Mouse (Mus musculus): ENCODE data around the gene Cd300a. TPM values are rescaled to one million over a fixed set of nuclear protein-coding genes. Genes with fewer than 3 reads are reported as not detected.

Gene Cd300a
- polyA plus RNA-seq, 1 experiment from 2014 or later, result 1.0 TPM

GRCm38 (mm10) chr11:114851269-114851607 is 38.6 kb upstream of the Cd300a start:
- Histone ChIP-seq H3K9me3 (ENCODE audit: control insufficient read depth, low read length) (no peaks in the 10 kb centered on the region), H3K4me3 (ENCODE audit: low read depth, low read length) (peak overlapping the region; percentile 58), H3K27ac (ENCODE audit: low read depth, low read length) (peak overlapping the region; percentile 39; the same call in 1 of the 2 replicates), H3K36me3 (ENCODE audit: control insufficient read depth, insufficient read depth, low read length) (no peaks in the 10 kb centered on the region), H3K4me2 (replicated peaks; ENCODE audit: low read depth, low read length) (peak overlapping the region; percentile 96), H3K27me3 (ENCODE audit: control insufficient read depth, insufficient read depth, low read length) (peaks cover 46% of the 10 kb centered on the region), H3K4me1 (replicated peaks; ENCODE audit: control insufficient read depth, insufficient read depth, low read length) (peaks cover 15% of the 10 kb centered on the region), H3K9ac (ENCODE audit: low read depth, low read length) (peak overlapping the region; percentile 34)
- 1% methylated on average over 27 of the region's 27 CpGs for WGBS
- ATAC-seq (ENCODE audit: low FRiP score), result peak; percentile 27; the same call in 1 of the 2 replicates
- no peak for DNase-seq (ENCODE audit: low spot score)

- ATAC-seq (ENCODE audit: low FRiP score) (peak; percentile 67), DNase-seq (ENCODE audit: low spot score) (peak; percentile 75)
- Histone ChIP-seq H3K27ac (ENCODE audit: low read depth, low read length) (peak overlapping the region; percentile 30; the same call in 1 of the 2 replicates), H3K36me3 (ENCODE audit: control insufficient read depth, insufficient read depth, low read length) (no peaks in the 10 kb centered on the region), H3K9ac (ENCODE audit: low read depth, low read length) (peak overlapping the region; percentile 34), H3K4me2 (replicated peaks; ENCODE audit: low read depth, low read length) (peak overlapping the region; percentile 96), H3K4me1 (replicated peaks; ENCODE audit: control insufficient read depth, insufficient read depth, low read length) (peaks cover 15% of the 10 kb centered on the region), H3K27me3 (ENCODE audit: control insufficient read depth, insufficient read depth, low read length) (peaks cover 46% of the 10 kb centered on the region), H3K4me3 (ENCODE audit: low read depth, low read length) (peak overlapping the region; percentile 58), H3K9me3 (ENCODE audit: control insufficient read depth, low read length) (no peaks in the 10 kb centered on the region)
- WGBS, result under 1% methylated on average over 52 of the region's 65 CpGs
Observed at GRCm38 (mm10) chr11:114851608-114852310, 38.1 kb upstream of the Cd300a start.

GRCm38 (mm10) chr11:114852311-114853173 is 37.3 kb upstream of the Cd300a start:
- Histone ChIP-seq H3K4me2 (replicated peaks; ENCODE audit: low read depth, low read length) (peak overlapping the region; percentile 96), H3K9ac (ENCODE audit: low read depth, low read length) (peak overlapping the region; percentile 40), H3K4me1 (replicated peaks; ENCODE audit: control insufficient read depth, insufficient read depth, low read length) (peaks cover 15% of the 10 kb centered on the region), H3K27me3 (ENCODE audit: control insufficient read depth, insufficient read depth, low read length) (peaks cover 46% of the 10 kb centered on the region), H3K9me3 (ENCODE audit: control insufficient read depth, low read length) (no peaks in the 10 kb centered on the region), H3K27ac (ENCODE audit: low read depth, low read length) (peak overlapping the region; percentile 30; the same call in 1 of the 2 replicates), H3K36me3 (ENCODE audit: control insufficient read depth, insufficient read depth, low read length) (no peaks in the 10 kb centered on the region), H3K4me3 (ENCODE audit: low read depth, low read length) (peak overlapping the region; percentile 58)
- ATAC-seq (ENCODE audit: low FRiP score) (0 out of 2 replicates have a peak, but pooled peaks have one; percentile 4), DNase-seq (ENCODE audit: low spot score) (peak; percentile 64)
- under 1% methylated on average over 40 of the region's 40 CpGs for WGBS

GRCm38 (mm10) chr11:114853174-114853838 is 36.5 kb upstream of the Cd300a start:
- ATAC-seq (ENCODE audit: low FRiP score) (no peak), DNase-seq (ENCODE audit: low spot score) (no peak)
- Histone ChIP-seq H3K36me3 (ENCODE audit: control insufficient read depth, insufficient read depth, low read length) (no peaks in the 10 kb centered on the region), H3K9me3 (ENCODE audit: control insufficient read depth, low read length) (no peaks in the 10 kb centered on the region), H3K4me3 (ENCODE audit: low read depth, low read length) (peak overlapping the region; percentile 58), H3K27ac (ENCODE audit: low read depth, low read length) (no peak overlapping the region), H3K9ac (ENCODE audit: low read depth, low read length) (peak overlapping the region; percentile 40; the same call in 1 of the 2 replicates), H3K27me3 (ENCODE audit: control insufficient read depth, insufficient read depth, low read length) (peaks cover 46% of the 10 kb centered on the region), H3K4me1 (replicated peaks; ENCODE audit: control insufficient read depth, insufficient read depth, low read length) (peaks cover 15% of the 10 kb centered on the region), H3K4me2 (replicated peaks; ENCODE audit: low read depth, low read length) (peak overlapping the region; percentile 96)
- WGBS, result 15% methylated on average over 7 of the region's 7 CpGs

- Histone ChIP-seq H3K4me1 (replicated peaks; ENCODE audit: control insufficient read depth, insufficient read depth, low read length) (peaks cover 15% of the 10 kb centered on the region), H3K27me3 (ENCODE audit: control insufficient read depth, insufficient read depth, low read length) (peaks cover 39% of the 10 kb centered on the region), H3K27ac (ENCODE audit: low read depth, low read length) (no peak overlapping the region), H3K4me3 (ENCODE audit: low read depth, low read length) (no peak overlapping the region), H3K9ac (ENCODE audit: low read depth, low read length) (no peak overlapping the region), H3K9me3 (ENCODE audit: control insufficient read depth, low read length) (no peaks in the 10 kb centered on the region), H3K36me3 (ENCODE audit: control insufficient read depth, insufficient read depth, low read length) (no peaks in the 10 kb centered on the region), H3K4me2 (replicated peaks; ENCODE audit: low read depth, low read length) (no peak overlapping the region)
- ATAC-seq (ENCODE audit: low FRiP score) (no peak), DNase-seq (ENCODE audit: low spot score) (no peak)
- WGBS, result 77% methylated on average over 6 of the region's 6 CpGs
Observed at GRCm38 (mm10) chr11:114854581-114854980, 35.3 kb upstream of the Cd300a start.

- Histone ChIP-seq H3K4me2 (replicated peaks; ENCODE audit: low read depth, low read length) (no peak overlapping the region), H3K36me3 (ENCODE audit: control insufficient read depth, insufficient read depth, low read length) (no peaks in the 10 kb centered on the region), H3K27ac (ENCODE audit: low read depth, low read length) (no peak overlapping the region), H3K9ac (ENCODE audit: low read depth, low read length) (no peak overlapping the region), H3K9me3 (ENCODE audit: control insufficient read depth, low read length) (no peaks in the 10 kb centered on the region), H3K27me3 (ENCODE audit: control insufficient read depth, insufficient read depth, low read length) (peaks cover 26% of the 10 kb centered on the region), H3K4me3 (ENCODE audit: low read depth, low read length) (no peak overlapping the region), H3K4me1 (replicated peaks; ENCODE audit: control insufficient read depth, insufficient read depth, low read length) (peaks cover 10% of the 10 kb centered on the region)
- no peak for DNase-seq (ENCODE audit: low spot score)
- 88% methylated on average over 5 of the region's 5 CpGs for WGBS
- ATAC-seq (ENCODE audit: low FRiP score), result no peak
Observed at GRCm38 (mm10) chr11:114856125-114856524, 33.7 kb upstream of the Cd300a start.

GRCm38 (mm10) chr11:114858641-114859040 is 31.2 kb upstream of the Cd300a start:
- no peaks in the 10 kb centered on the region for H3K36me3 ChIP-seq (ENCODE audit: control insufficient read depth, insufficient read depth, low read length)
- H3K27ac ChIP-seq (ENCODE audit: low read depth, low read length), result no peak overlapping the region
- no peaks in the 10 kb centered on the region for H3K4me1 ChIP-seq (replicated peaks; ENCODE audit: control insufficient read depth, insufficient read depth, low read length)
- H3K9me3 ChIP-seq (ENCODE audit: control insufficient read depth, low read length), result no peaks in the 10 kb centered on the region
- no peak overlapping the region for H3K9ac ChIP-seq (ENCODE audit: low read depth, low read length)
- H3K4me3 ChIP-seq (ENCODE audit: low read depth, low read length), result no peak overlapping the region
- DNase-seq (ENCODE audit: low spot score) (no peak), ATAC-seq (ENCODE audit: low FRiP score) (no peak)
- H3K4me2 ChIP-seq (replicated peaks; ENCODE audit: low read depth, low read length), result no peak overlapping the region
- 96% methylated on average over 2 of the region's 2 CpGs for WGBS
- peaks cover 2% of the 10 kb centered on the region for H3K27me3 ChIP-seq (ENCODE audit: control insufficient read depth, insufficient read depth, low read length)

GRCm38 (mm10) chr11:114861057-114861456 is 28.8 kb upstream of the Cd300a start:
- no peak overlapping the region for H3K4me2 ChIP-seq (replicated peaks; ENCODE audit: low read depth, low read length)
- no peak for ATAC-seq (ENCODE audit: low FRiP score)
- no peak overlapping the region for H3K27ac ChIP-seq (ENCODE audit: low read depth, low read length)
- H3K9ac ChIP-seq (ENCODE audit: low read depth, low read length), result no peak overlapping the region
- H3K9me3 ChIP-seq (ENCODE audit: control insufficient read depth, low read length), result no peaks in the 10 kb centered on the region
- no peaks in the 10 kb centered on the region for H3K27me3 ChIP-seq (ENCODE audit: control insufficient read depth, insufficient read depth, low read length)
- H3K4me1 ChIP-seq (replicated peaks; ENCODE audit: control insufficient read depth, insufficient read depth, low read length), result no peaks in the 10 kb centered on the region
- no peak for DNase-seq (ENCODE audit: low spot score)
- H3K36me3 ChIP-seq (ENCODE audit: control insufficient read depth, insufficient read depth, low read length), result no peaks in the 10 kb centered on the region
- H3K4me3 ChIP-seq (ENCODE audit: low read depth, low read length), result no peak overlapping the region
- 84% methylated on average over 2 of the region's 2 CpGs for WGBS
